Mouse (Mus musculus) neutrophil, adult 65 days (primary cell): ENCODE data around the gene Olfr127. TPM values are rescaled to one million over a fixed set of nuclear protein-coding genes. Genes with fewer than 3 reads are reported as not detected.

ENCODE experiments used
- total RNA-seq: library from RNA; stranded (reverse); gene quantifications from 2 replicates; pipeline ENCODE4 v1.2.4, GENCODE M21; 2023

The Olfr127 gene
- total RNA-seq: not detected in 2 replicates

GRCm38 (mm10) chr17:37900137-37900536 is at the start of gene Olfr127:
TSS of gene Olfr127 (plus strand) at chr17:37900437.

GRCm38 (mm10) chr17:37920248-37920647 is 20.0 kb downstream of the Olfr127 start, which contains the start of gene Olfr128:
TSS of gene Olfr128 (plus strand) at chr17:37920548.

GRCm38 (mm10) chr17:37952979-37953378 is 52.7 kb downstream of the Olfr127 start, which contains the start of gene Olfr761:
TSS of gene Olfr761 (minus strand) at chr17:37953079.

Other genes with a start within 250 kb of the Olfr127 start
- not detected in 2 replicates for gene Olfr117, start 236.7 kb upstream of the Olfr127 start, total RNA-seq
- gene Olfr118, start 233.4 kb upstream of the Olfr127 start, total RNA-seq: not detected in 2 replicates
- not detected in 2 replicates for gene Olfr119, start 203.9 kb upstream of the Olfr127 start, total RNA-seq
- gene Olfr120, start 178.6 kb upstream of the Olfr127 start, total RNA-seq: not detected in 2 replicates
- not detected in 2 replicates for gene Olfr121, start 151.6 kb upstream of the Olfr127 start, total RNA-seq
- not detected in 2 replicates for gene Olfr122, start 131.8 kb upstream of the Olfr127 start, total RNA-seq
- gene Olfr123, start 106.9 kb upstream of the Olfr127 start, total RNA-seq: not detected in 2 replicates
- gene Olfr124, start 100.5 kb upstream of the Olfr127 start, total RNA-seq: not detected in 2 replicates
- not detected in 2 replicates for gene Olfr125, start 67.5 kb upstream of the Olfr127 start, total RNA-seq
- not detected in 2 replicates for gene Olfr126, start 53.0 kb upstream of the Olfr127 start, total RNA-seq
- not detected in 2 replicates for gene Olfr128, start 20.1 kb downstream of the Olfr127 start, total RNA-seq
- not detected in 2 replicates for gene Olfr761, start 52.6 kb downstream of the Olfr127 start, total RNA-seq
- gene Olfr129, start 159.6 kb downstream of the Olfr127 start, total RNA-seq: not detected in 2 replicates
- not detected in 2 replicates for gene Olfr130, start 163.5 kb downstream of the Olfr127 start, total RNA-seq
- not detected in 2 replicates for gene Olfr131, start 188.3 kb downstream of the Olfr127 start, total RNA-seq
- gene Olfr132, start 234.1 kb downstream of the Olfr127 start, total RNA-seq: not detected in 2 replicates
- not detected in 2 replicates for gene Olfr133, start 244.8 kb downstream of the Olfr127 start, total RNA-seq